Mouse (Mus musculus) testis, adult 2 months (tissue): Measurements from ENCODE around the gene Cdca4. TPM values are rescaled to one million over a fixed set of nuclear protein-coding genes. Genes with fewer than 3 reads are reported as not detected.

ENCODE experiments used
- H3K27ac ChIP-seq: fragments of 200-500 bp; 2 replicates; pipeline ENCODE4 v1.5.1; 2012; ENCODE audit warnings: low read depth, low read length; ENCODE audit not compliant: control insufficient read depth, insufficient read depth
- H3K27me3 ChIP-seq: fragments of 200-500 bp; 2 replicates; pipeline ENCODE4 v1.6.1; 2012; ENCODE audit warnings: mild to moderate bottlenecking, low read length, moderate library complexity; ENCODE audit not compliant: control insufficient read depth, insufficient read depth
- H3K36me3 ChIP-seq: fragments of 200-500 bp; 2 replicates; pipeline ENCODE4 v1.6.1; 2012; ENCODE audit warnings: mild to moderate bottlenecking, low read length; ENCODE audit not compliant: control insufficient read depth, insufficient read depth
- H3K4me1 ChIP-seq: fragments of 200-500 bp; 2 replicates; pipeline ENCODE4 v1.6.1; 2012; ENCODE audit warnings: low read length; ENCODE audit not compliant: control insufficient read depth, insufficient read depth
- H3K4me3 ChIP-seq: fragments of 200-500 bp; 2 replicates; pipeline ENCODE4 v1.5.1; 2012; ENCODE audit warnings: low read depth, mild to moderate bottlenecking, low read length, moderate library complexity, mixed read lengths; ENCODE audit not compliant: control insufficient read depth
- CTCF ChIP-seq: fragments of 200-500 bp; IDR thresholded peaks from 2 replicates; pipeline ENCODE4 v1.5.1; 2012; ENCODE audit warnings: low read depth, mild to moderate bottlenecking, inconsistent platforms, low read length, moderate library complexity; ENCODE audit not compliant: control insufficient read depth, insufficient read depth, insufficient replicate concordance
- POLR2A ChIP-seq: fragments of 200-500 bp; IDR thresholded peaks from 2 replicates; pipeline ENCODE4 v1.6.1; 2012; ENCODE audit warnings: low read depth, mild to moderate bottlenecking, inconsistent platforms, low read length, moderate library complexity; ENCODE audit not compliant: control insufficient read depth
- polyA plus RNA-seq: library from polyadenylated mRNA; depleted of rRNA; stranded (reverse); fragments of >200 nt; gene quantifications from 2 replicates; pipeline ENCODE4 v1.2.3, GENCODE M21; 2012

The Cdca4 gene
- polyA plus RNA-seq, 1 experiment, result 23.7 TPM

DNA sequence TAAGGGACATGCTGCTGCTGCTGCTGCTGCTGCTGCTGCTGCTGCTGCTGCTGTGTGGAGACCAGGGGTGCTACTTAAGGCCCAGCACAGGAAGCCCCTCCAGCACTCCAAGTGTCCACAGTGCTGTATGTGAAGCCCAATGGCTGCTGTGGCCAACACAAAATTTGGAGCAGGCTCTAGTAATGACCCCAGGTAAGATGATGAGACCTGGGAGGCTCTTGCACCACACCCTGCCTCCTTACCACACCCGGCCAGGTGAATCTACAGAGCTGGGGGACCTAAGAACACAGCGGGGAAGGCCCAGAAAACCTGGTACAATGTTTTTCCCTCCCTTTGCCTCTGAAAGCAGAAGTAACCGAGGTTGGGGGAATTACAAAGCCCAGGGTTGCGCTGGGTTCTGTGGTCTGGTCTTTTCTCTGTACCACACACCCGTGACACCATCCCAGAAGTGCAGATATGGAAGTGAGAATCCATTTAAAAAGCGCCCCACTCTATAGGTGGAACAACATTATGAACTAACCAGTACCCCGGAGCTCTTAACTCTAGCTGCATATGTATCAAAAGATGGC, 38.0 kb upstream of the Cdca4 start:
- Histone ChIP-seq H3K4me1 (peaks cover 6% of the 10 kb centered on the region; the same call in 1 of the 2 replicates), H3K27me3 (no peaks in the 10 kb centered on the region)
- no peak for TF ChIP-seq CTCF
- no peak for TF ChIP-seq POLR2A

DNA sequence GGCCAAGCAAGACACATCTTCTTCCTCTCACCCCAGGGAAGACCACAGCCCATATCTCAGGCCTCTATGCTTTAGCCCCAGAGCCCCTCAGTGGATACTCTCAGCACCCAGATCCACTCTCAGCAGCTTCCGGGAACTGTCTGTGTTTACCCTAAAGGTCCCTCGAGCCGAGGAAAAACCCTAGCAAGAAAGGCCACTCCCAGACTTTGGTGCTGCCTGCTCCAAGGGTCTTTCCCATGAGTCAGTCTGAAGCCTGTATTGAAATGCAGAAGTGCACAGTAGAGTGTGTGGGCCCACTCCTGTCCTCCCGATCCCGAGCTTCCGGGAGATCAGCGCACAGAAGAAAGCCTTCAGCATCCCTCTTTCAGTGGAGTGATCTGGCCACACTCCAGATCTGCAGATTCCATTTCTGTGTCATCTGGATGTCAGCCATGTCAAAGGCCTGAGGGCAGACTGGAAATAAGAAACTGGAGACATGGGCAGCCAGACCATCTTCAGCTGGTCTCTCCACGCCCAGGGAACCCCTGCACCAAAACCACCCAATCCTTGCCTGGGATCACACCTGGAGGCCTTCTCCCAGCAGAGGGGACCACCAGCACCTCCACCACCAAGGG, 37.4 kb upstream of the Cdca4 start:
- TF ChIP-seq POLR2A, result no peak
- TF ChIP-seq CTCF, result no peak
- peaks cover 6% of the 10 kb centered on the region; the same call in 1 of the 2 replicates for H3K4me1 ChIP-seq

More for the DNA sequence above, 38.0 kb upstream of the Cdca4 start:
- H3K27ac ChIP-seq, result no peak overlapping the region
- no peaks in the 10 kb centered on the region for H3K36me3 ChIP-seq
- H3K4me3 ChIP-seq, result no peak overlapping the region

DNA sequence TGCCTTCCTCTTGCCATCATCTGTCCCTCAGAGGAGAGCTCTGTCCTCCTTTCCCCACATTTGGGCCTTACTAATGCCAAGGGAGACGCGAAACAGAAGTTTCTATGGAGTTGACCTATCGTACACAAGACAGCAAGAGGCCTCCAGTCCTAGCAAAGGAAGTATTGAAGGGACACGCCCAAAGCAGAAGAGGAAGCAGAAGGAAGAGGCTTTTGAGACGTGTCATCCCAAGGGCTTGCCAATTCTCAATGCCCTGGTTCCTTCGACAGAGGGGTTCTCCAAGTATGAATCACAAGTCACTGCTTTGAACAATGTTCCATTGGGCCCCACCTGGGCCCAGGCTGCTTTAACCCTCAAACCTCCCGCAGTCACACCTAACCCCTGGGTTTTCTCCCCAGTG, 35.6 kb upstream of the Cdca4 start:
- Histone ChIP-seq H3K4me3 (no peak overlapping the region), H3K27ac (no peak overlapping the region), H3K36me3 (no peaks in the 10 kb centered on the region), H3K27me3 (no peaks in the 10 kb centered on the region), H3K4me1 (no peaks in the 10 kb centered on the region)
- no peak for TF ChIP-seq CTCF
- TF ChIP-seq POLR2A, result no peak

More for the DNA sequence above, 37.4 kb upstream of the Cdca4 start:
- Histone ChIP-seq H3K36me3 (no peaks in the 10 kb centered on the region), H3K27me3 (no peaks in the 10 kb centered on the region), H3K4me3 (no peak overlapping the region), H3K27ac (no peak overlapping the region)

DNA sequence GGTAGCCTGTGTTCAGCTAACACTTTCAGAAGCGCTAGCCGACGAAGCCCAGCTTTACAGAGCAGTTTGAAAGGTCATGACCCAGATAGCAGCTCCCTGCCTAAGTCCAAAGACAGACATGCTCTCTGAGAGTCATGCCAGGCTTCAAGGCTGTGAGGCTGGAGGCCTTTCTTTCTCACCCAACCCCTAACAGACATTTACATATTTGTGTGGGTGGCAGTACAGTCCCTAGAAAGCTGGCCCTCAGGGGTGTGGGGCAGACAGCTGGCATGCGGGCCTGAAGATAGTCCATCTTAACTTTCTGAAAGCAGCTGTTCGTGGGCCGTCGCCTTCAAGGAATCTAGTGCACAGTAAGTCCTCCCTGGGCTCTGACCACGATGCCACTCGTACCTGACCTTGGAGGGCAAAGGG, 32.7 kb upstream of the Cdca4 start:
- no peaks in the 10 kb centered on the region for H3K36me3 ChIP-seq
- no peak overlapping the region for H3K4me3 ChIP-seq
- no peaks in the 10 kb centered on the region for H3K4me1 ChIP-seq
- H3K27ac ChIP-seq, result no peak overlapping the region
- no peaks in the 10 kb centered on the region for H3K27me3 ChIP-seq
- TF ChIP-seq POLR2A, result no peak
- no peak for TF ChIP-seq CTCF

DNA sequence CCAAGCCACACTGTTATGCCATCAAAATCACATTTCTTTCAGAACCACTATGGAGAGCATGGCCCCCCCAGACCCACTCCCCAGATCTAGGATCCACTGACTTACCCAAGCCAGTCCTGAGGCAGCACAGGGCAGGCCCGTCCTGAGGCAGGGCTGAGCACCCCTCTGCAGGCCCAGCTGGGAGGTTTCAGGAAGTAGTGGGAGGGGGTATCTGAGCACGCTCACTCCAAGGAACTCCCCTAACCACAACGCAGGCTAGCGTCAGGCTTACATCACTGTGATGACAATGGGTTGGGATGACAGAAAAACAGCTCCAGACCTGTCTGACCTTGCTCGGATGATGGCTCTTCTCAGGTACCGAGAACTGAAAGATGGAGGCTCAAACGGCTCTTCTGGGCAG, 31.5 kb upstream of the Cdca4 start:
- Histone ChIP-seq H3K4me1 (no peaks in the 10 kb centered on the region), H3K36me3 (no peaks in the 10 kb centered on the region), H3K4me3 (no peak overlapping the region), H3K27ac (no peak overlapping the region), H3K27me3 (no peaks in the 10 kb centered on the region)
- TF ChIP-seq POLR2A (no peak), CTCF (no peak)

DNA sequence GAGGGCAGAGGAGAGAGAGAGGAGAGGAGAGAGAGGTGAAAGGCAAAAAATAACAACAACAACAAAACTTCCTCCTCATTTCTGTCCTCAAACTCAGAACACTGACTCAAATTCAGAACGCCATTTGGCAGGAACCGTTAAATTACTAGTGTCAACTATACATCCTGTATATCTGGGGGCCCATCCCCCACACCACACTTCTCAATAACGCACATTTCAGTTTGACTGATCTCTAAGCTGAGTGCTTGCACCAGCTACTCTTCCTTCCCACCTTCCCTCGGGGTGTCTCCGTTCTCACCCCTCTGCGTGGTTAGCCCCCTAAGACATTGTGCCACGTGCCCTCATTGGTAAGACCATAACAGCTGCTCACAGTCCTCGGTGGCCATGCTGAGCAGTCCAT, 30.7 kb upstream of the Cdca4 start:
- no peak overlapping the region for H3K27ac ChIP-seq
- H3K27me3 ChIP-seq, result no peaks in the 10 kb centered on the region
- H3K4me1 ChIP-seq, result no peaks in the 10 kb centered on the region
- no peak overlapping the region for H3K4me3 ChIP-seq
- no peaks in the 10 kb centered on the region for H3K36me3 ChIP-seq
- TF ChIP-seq CTCF, result no peak
- no peak for TF ChIP-seq POLR2A

DNA sequence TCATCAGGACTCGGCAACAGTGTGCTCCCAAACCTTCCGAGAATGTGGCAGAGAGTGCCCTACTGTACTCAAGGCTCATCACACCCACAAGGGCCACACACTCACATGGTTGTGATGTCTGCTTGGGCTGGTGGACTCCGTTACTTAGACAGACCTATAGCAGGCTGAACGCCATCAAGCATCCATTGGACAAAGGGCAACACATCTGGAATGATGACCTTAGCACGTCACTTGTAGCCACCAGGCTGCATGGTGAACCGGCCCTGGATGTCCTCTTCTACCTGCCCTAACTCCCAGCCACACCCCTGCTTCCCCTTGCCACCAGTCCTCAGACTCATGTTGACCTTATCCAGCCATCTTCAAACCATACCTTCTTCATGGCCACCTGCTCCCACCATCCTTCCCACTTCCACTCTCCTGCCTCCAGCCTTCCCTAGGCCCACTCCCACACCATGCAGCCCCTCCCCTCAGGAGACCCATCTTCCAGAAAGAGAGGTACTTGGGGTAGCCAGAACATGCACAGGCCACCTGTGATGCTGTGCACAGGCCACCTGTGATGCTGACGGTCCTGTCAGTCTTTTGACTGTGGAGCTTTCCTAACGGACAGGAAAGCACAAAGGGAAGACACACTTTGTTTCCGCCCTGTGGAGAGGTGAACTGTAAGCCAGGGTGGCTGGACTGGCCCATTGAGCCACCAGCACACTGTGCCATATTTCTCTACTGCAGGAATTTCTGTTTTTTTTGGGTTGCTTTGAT, 29.5 kb upstream of the Cdca4 start:
- Histone ChIP-seq H3K27ac (no peak overlapping the region), H3K4me3 (no peak overlapping the region), H3K27me3 (no peaks in the 10 kb centered on the region), H3K4me1 (no peaks in the 10 kb centered on the region), H3K36me3 (no peaks in the 10 kb centered on the region)
- TF ChIP-seq POLR2A, result no peak
- no peak for TF ChIP-seq CTCF
